Mouse (Mus musculus) olfactory bulb, adult 2 months (tissue): ENCODE data around the gene Hint2.

Source experiments
- CTCF ChIP-seq: fragments of 200-500 bp; IDR thresholded peaks from 2 replicates; pipeline ENCODE4 v1.5.1; 2012; ENCODE audit warnings: low read depth, mild to moderate bottlenecking, low read length, moderate library complexity; ENCODE audit not compliant: insufficient read depth
- POLR2A ChIP-seq: fragments of 200-500 bp; IDR thresholded peaks from 2 replicates; pipeline ENCODE4 v1.6.1; 2012; ENCODE audit warnings: mild to moderate bottlenecking, low read depth, low read length, moderate library complexity; ENCODE audit not compliant: insufficient read depth

- TF ChIP-seq CTCF, result no peak
- TF ChIP-seq POLR2A, result no peak
Measured at GRCm38 (mm10) chr4:43649783-43650182, 6.5 kb downstream of the Hint2 start.
